Mouse (Mus musculus) G1E-ER4 (cell line): ENCODE results near the gene Cdkn1a. TPM values are rescaled to one million over a fixed set of nuclear protein-coding genes. Genes with fewer than 3 reads are reported as not detected.

ENCODE experiments used
- GATA1 ChIP-seq: IDR thresholded peaks from one replicate; pipeline ENCODE4 v1.8.0; 2012; ENCODE audit warnings: low read length, inconsistent platforms
- polyA plus RNA-seq: library from polyadenylated mRNA; stranded (reverse); fragments of >175 nt; gene quantifications from 2 replicates; pipeline ENCODE4 v1.2.3, GENCODE M21; 2012

The Cdkn1a gene
- polyA plus RNA-seq, 1 experiment: 65.3 TPM

DNA sequence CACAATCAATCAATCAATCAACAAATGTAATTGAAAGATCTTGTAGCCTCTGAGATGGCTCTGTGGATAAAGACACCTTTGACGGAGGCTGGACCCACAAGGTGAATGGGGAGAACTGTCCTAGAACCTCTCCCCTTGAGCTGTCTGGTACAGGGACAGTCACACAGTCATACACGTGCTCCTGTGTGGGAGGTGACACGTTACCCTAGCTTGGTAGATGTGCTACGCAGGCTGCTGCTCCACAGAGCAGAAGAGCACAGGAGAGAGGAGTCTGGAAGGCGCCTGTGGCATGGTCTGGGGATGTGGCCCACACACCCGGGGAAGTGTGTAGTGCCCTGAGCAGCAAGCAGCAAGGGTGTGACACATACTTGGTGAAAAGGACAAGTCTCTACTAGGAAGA is 36.3 kb upstream of the Cdkn1a start:
- no peak for TF ChIP-seq GATA1

DNA sequence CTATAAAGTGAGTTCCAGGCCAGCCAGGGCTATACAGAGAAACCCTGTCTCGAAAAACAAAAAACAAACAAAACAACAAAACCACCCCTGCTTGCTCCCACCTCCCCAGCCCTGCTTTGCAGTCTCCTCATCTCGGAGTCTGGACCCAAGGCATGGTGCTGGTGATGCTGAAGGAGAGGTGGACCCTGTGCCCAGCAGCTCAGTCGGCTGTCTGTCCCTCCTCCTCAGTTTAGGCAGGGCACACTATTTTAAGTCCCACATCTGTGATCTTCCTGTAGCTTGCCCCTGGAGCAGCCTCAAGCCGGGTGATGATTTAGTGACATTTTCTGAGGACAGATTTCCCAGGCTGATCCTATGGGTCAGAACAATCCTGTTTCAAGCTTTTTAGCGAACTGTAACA is 35.2 kb upstream of the Cdkn1a start:
- TF ChIP-seq GATA1: no peak

DNA sequence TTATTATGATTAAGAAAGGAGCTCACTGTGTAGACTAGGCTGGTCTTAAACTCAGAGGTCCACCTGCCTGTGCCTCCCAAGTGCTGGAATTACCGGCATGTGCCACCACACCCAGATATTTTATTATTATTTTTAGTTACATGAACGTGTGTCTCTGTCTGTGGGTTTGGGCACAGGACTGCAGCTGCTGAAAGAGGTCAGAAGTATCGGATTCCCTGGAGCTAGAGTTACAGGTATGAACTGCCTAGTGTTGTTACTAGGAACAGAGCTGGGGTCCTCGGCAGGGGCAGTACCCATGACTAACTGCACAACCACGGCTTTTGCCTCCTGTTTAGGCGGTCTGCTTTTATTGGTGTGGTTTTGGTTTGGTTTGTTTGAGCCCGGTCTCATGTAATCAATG is 34.6 kb upstream of the Cdkn1a start:
- no peak for TF ChIP-seq GATA1

DNA sequence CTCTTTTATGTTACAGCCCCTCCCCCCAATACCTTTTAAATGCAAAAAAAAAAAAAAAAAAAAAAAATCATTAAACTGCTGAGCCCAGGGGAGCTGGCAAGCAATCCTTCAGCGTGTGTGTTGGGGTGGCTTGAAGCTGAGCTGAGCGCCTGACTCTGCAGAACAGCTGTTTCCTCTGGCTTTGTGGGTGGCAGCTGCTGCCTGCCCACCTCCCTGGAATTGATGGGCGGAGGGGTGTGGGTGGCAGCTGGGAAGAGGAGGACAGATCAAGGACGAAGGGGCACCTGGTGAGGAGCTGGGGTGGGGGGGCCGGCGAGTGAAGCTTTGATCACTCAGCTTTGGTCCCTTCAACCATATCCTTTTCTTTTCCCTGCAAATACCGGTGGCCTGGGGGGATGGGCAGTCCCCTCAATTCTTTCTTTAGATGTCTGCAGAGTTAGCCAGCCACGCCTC is 34.1 kb upstream of the Cdkn1a start:
- TF ChIP-seq GATA1: no peak

DNA sequence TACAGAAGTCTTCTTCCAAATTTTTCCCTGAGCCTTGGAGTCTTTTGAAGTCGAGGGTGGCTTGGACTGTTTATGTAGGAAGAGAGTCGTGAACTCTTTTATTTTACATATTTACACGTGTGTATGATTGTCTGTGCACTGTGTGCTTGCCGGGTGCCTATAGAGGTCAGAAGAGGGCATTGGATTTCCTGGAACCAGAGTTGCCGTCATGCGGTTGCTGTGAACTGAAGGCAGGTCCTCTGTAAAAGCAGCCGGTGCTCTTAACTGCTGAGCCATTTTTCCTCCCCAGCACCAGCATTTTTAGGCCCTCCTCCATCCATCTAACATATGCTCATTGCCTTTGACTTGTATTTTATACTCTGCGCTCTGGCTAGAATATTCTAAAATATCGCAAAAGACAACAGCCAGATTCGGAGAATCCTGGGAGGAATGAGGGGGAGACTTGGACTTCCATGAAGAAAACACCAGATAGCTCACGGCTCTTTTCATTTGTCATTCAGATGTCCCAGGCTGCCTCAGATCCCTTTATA is 33.4 kb upstream of the Cdkn1a start:
- no peak for TF ChIP-seq GATA1

DNA sequence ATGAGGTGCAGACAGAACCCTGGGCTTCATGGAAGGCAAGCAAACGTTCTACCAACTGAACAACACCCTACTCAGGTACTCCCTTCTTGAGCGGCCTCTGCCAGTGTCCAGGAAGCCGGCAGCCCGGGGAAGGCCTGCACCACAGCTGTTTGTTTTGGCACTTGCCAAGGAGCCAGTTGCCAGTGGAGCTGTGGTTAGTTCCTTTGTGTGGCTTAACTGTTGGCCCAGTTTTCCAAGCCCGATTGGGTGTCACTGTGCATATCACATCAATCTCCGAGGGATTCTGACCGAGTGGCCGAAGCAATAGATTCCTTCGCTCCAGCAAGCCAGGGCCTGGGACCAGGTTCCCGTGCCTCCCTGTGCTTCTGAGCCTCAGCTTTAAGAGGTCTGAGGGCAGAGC is 32.8 kb upstream of the Cdkn1a start:
- TF ChIP-seq GATA1: no peak

DNA sequence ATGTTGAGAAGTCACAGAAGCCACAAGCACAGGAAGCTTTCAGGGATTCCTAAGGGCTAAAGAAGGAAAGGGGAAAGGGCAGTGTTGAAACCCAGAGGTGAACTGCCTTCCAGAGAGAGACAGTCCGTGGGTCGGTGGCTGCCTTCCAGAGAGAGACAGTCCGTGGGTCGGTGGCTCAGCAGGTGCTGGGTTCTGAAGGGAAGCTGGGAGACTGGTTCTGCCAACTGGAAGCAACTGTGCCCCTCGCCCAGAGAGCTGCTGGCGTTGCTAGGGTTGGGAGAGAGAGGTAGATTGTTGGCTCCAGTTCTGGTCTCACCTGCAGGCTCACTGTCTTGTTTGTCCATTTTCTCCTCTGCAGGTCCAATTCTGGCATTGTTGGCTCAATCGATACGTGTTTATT is 32.3 kb upstream of the Cdkn1a start:
- TF ChIP-seq GATA1: no peak

DNA sequence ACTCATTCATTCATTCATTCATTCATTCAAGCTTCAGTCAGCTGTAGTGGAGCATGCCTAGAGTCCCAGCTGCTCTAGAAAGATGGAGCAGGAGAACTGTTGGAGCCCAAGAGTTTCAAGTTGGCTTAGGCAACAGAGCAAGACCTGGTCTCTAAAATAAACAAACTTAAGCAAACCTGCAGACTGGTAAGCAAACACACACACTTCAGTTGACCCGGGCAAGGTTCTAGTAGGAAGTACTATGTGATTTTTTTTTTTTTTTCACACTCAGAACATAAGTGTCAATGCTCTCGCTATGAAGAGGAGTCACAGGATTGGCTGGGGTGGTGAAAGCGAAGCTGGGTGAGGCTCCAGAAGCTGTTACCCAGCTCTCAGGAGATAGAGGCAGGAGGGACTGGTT is 31.2 kb upstream of the Cdkn1a start:
- TF ChIP-seq GATA1: no peak

DNA sequence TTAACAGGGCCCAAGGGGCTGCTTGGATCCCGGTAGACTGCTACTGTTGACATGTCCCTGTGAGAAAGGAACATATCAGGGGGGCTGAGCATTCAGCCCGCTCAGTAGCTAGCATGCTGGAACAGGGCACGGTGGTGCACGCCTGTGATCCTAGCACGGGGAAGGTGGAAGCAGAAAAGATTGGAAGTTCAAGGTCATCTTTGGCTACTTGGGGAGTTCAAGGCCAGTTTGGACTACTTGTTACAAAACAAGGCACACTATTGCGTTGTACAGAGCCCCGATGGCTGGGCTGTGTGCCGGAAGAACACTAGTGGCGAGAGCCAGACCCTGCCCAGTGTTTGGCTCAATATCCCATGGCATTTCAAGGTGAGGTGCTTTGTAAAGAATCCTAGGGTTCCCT is 29.8 kb upstream of the Cdkn1a start:
- no peak for TF ChIP-seq GATA1

DNA sequence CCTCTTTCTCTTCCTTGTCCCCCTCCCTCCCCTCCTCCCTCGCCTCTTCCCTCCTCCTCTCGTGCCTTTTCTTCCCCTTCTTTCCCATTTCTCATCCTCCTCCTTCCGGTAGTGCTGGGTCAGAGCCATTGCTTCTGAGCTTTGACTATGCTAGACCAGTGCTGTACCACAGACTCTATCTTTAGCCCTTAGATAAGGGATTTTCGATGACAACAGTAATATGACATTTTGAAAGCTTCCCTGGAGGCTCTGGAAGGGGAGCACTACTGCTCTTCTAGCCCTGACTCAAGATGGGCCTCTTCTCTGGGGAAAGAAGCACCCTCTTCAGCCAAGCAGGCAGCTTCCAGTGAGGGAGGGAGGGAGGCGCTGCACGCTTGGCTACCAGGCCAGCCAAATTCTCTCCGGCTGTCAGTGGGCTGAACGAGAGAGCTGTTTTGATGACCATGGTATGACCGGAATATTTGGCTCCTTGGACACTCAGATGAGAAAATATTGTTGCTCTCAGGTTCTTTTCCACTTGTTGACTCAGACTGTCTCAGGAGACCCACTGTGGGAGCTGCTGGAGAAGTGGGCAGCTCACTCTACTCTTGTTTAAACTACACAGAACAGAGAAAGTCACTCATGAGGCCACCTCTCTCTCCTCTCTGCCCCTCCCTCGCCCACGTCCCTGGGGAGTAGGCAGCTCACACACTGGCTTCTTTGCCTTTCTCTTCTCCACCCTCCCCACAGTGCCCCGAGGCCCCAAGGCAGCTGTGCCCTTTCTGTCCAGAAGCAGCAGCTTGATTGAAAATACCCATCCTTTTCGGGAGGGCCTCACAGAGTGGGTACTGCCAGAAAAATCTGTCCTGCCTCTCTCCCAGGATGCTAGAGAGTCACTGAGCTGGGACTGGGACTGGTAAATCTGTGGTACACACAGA is 28.4 kb upstream of the Cdkn1a start:
- no peak for TF ChIP-seq GATA1

DNA sequence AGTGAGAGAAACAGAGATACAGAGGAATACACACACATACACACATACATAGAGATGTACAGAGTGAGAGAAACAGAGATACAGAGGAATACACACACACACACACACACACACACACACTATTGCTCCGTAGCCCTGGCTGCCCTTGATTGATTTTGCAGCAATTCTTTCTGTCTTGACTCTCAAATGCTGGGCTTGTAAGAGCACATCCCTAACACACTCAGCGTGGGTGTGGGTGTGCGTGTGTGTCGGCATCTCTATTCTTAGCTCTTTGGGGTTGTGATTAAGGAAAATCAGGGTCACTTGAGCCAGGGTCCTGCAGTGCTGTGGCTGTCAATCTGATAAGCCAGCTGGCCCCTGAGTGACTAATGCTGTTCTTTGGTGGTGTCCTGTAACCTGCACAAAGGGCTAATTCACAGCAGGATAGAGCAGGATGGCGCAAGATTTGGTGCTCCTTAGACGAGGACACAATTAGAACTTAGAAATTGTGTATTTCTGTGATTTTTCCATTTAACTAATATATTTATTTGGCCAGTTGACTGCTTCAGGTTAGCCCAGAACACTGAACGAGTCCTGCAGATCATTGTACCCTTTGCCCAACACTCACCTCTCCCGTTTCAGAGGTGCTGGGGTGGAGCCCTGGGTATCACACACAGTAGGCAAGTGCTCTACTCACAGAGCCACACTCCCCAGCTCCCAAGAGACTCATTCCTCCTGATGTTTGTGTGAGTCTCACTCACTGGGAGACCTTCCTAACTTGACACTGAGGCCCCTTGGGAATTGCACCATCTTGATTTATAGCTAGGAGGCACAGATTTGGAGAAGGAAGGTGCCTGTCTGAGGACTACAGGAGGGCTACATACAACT is 27.4 kb upstream of the Cdkn1a start:
- TF ChIP-seq GATA1: no peak

DNA sequence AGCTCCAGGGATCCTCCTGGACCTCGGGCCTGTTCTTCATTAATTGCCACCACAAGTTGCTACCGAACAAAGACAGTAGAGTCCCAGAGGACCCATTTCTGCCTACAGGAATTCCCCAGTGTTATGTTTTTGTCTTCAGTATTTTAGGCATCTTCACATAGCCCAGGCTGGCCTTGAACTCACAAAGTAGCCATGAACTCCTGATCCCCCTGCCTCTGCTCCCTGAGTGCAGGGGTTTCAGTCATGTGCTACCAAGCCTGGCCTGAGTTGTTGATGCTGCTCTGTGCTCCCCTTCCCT is 26.8 kb upstream of the Cdkn1a start:
- no peak for TF ChIP-seq GATA1

DNA sequence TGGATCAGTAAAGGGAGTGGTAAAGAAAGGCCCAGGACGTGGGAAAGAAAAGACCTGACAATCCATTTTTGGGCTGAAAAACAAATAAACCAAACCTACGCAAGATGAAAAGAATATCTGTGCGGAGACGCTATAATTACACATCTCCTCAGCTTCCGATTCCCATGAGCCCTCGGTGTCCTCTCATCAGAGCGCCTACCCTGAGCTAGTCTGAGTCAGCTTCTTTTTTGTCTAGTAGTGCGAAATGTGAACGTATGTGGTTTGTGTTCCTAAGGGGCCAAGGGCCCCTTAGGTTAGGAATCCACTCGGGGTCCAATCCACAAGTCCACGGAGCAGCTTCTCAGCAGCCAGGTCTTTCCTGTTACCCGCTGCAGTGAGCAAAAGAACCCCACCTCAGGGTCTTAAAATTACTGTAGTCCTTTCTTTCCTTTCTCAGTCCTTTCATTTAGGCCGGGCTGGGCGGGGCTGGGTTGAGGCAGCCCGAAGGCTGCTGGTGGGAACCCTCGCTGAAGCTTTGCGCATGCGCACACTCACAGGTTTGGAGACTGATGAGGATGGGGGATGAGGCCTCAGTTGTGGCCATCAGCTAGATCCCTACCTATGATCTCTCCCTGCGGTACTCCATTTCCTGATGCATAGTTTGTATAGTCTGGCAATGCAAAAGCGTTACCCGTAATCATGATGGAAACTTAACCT is 25.4 kb upstream of the Cdkn1a start:
- no peak for TF ChIP-seq GATA1

DNA sequence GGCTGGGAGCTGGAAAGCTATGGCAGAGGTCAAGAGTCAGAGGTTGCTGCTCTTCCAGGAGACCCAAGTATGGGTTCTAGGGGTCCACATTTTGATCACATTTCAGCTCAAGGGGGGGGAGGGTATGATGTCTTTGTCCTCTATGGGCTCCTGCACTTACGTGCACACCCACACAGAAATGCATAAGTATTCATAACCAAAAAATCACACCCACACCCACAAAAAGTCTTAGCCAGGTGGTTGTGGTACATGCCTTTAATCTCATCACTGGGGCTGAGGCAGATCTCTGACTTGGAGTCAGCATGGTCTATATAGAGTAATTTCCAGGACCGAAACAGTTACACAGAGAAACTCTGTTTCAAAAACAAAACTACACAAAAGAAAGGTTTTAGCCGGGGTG is 24.8 kb upstream of the Cdkn1a start:
- TF ChIP-seq GATA1: no peak

DNA sequence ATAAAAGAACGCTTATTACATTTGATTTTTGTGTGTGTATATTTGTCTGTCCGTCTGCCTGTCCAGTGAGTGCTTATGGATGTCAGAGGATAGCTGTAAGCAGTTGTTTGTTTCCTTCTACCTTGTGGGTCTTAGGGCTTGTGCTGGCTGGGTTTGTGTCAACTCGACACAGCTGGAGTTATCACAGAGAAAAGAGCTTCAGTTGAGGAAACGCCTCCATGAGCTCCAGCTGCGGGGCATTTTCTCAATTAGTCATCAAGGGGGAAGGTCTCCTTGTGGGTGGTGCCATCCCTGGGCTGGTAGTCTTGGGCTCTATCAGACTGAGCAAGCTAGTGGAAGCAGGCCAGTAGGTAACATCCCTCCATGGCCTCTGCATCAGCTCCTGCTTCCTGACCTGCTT is 22.9 kb upstream of the Cdkn1a start:
- TF ChIP-seq GATA1: no peak

DNA sequence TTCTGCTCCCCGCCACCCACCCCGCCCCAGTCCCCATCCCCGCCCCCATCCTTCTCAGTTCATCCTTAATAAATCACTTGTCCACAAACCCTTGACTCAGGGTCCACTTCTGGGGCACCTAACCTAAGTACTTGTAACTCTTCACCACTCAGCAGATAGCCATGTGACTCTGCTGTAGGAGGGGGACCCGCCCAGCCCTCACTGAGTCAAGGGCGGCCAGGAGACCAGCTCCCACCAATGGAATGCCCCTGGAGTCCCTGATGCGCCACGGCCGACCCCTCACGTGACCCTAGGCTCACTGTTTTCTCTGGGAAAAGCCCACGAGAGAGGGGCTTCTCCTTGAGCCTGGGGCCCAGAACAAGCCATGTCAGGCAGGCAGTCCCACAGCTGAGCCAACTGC is 21.7 kb upstream of the Cdkn1a start:
- no peak for TF ChIP-seq GATA1
